Mouse (Mus musculus) mesoderm, embryonic 11.5 days (tissue): ENCODE measurements at regions not wholly inside any gene's neighbourhood (a gene's known extent, or its start where the extent isn't known, plus 50 kb on each side); places are given as distances from the start of the nearest gene placed in this dataset.
A peak's percentile ranks its signal among the peaks of the same experiment; 100 is the strongest.

ENCODE experiments used
- DNase-seq: peaks from one replicate; pipeline ENCODE4 v3.0.0-alpha.2; 2012; ENCODE audit warnings: low read depth, low spot score

DNA sequence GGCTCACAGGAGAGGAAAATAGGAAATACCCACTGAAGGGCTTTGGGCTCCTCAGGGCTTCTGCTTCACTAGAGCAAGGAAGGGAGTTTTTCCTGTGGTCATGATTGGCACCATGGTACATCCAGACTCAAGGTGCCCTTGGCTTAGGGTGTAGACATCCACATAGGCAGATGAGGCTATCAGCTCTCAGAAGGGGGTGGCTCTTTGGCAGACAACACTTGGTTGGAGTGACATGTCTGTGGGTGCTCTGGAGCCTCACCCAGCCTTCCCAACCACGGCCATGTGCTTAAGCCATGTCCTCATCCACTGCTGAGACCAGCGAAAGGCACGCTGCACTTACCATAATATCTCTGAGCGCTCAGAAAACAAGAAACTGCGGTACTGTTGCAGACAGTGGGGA, 77.8 kb upstream of the 1700025G04Rik start:
- no peak for DNase-seq

GRCm38 (mm10) chr1:152165490-152165905, 75.6 kb upstream of the 1700025G04Rik start:
- peak; percentile 60 for DNase-seq

DNA sequence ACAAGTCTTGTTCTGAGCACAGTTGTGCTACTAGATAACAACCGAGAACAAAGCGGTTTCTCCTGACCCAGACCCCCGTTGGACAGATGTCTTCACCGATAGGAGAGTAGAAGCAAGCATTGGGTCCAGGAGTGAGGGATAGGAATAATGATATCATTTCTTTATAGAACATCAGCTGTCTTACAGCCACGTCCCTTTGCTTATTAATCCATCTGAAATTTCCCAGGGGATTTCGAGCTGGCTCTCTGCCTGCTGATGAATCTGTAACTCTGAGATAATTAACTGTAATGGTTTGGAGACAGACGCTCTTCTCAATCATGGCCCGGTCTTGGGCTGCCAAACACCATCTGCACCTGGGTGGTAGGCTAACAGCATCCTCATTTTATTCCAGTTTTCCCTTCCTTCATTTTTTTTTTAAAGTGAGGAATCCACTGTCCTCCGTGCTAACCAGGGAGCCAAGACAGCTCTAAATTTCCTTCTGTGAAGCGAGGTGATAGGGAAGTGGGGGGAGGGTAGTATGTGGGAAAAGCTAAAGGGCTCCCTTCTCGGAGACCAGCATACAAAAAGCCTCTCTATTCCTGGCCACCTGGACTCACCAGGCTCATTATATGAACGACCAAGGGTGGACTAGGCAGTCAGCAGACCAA, 75.0 kb upstream of the 1700025G04Rik start:
- DNase-seq: peak; percentile 51

DNA sequence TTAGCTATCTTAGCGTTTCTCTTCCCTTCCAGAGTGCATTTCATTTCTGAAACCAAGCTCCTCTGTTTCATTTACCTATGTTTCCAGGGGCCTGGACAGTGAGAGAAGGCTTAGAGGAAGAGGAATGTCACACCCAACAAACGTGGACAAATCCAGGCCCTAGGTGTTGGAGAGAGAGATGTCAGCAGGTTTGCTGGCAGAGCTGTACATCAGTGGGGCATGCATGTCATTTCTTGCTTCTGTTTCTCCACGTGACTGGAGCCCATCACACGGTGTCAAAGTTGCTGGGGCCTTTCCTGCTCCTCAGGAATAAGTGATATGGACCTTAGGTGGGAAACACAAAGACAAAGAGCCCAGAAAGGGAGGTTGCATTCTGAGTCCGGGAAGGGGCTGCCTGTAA, 74.3 kb upstream of the 1700025G04Rik start:
- no peak for DNase-seq

- no peak for DNase-seq
These were observed 62.5 kb upstream of the 1700025G04Rik start for GRCm38 (mm10) chr1:152152474-152152873.

DNA sequence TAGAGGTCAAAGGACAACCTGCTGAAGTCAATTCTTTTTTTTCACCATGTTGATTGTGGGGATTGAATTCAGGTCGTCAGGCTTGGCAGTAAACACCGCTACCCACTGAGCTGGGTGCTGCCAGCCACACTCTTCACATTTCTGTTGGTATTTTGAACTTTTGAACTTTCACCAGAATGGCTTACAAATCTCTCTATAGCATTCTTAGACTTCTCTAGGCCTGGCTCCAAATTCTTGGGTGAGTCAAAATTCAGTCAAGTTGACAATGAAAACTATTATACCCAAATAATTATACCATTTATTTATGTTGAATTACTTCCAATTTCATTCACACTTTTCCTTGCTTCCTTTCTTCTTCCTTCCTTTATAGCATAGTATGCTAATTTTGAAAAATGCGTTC, 58.8 kb upstream of the 1700025G04Rik start:
- DNase-seq: no peak

GRCm38 (mm10) chr1:152140175-152140574, 50.2 kb upstream of the 1700025G04Rik start:
- no peak for DNase-seq
